Mouse (Mus musculus): ENCODE results near the gene Zfp882. TPM values are rescaled to one million over a fixed set of nuclear protein-coding genes. Genes with fewer than 3 reads are reported as not detected.
"Not testable (repeated sequence)": the region's sequence is repeated elsewhere in the genome, so short reads cannot be mapped to it uniquely, and the experiment has no call there.

Zfp882 gene
- polyA plus RNA-seq, 1 experiment from 2014 or later = 8.4 TPM

DNA sequence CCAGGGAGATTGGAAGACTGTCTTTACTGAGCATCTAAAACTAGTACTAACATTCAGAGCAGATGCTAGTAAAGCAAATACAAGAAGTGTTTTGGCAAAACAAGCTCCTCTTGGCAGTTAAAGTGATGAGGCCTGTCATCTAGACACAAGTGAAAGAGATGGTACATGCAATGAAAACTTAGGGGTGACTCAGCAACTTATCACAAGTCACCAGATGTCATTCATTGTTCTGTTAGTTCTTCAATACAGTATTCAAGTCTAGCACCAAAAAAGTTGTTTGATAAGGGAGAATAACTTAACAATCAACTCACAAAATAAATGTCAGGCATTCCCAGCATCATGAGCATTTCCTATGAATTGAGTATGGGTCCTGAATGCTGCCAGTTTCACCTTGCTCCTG lies 19.4 kb downstream of the Zfp882 start:
- Histone ChIP-seq H3K4me1 (peaks cover 6% of the 10 kb centered on the region), H3K4me3 (no peak overlapping the region), H3K36me3 (replicated peaks) (peaks cover 68% of the 10 kb centered on the region), H3K9me3 (peaks cover 7% of the 10 kb centered on the region; the same call in 1 of the 2 replicates), H3K27ac (replicated peaks) (no peak overlapping the region), H3K27me3 (replicated peaks; ENCODE audit: low read depth, poor library complexity, severe bottlenecking) (no peaks in the 10 kb centered on the region)
- DNase-seq (ENCODE audit: low spot score) = no peak

DNA sequence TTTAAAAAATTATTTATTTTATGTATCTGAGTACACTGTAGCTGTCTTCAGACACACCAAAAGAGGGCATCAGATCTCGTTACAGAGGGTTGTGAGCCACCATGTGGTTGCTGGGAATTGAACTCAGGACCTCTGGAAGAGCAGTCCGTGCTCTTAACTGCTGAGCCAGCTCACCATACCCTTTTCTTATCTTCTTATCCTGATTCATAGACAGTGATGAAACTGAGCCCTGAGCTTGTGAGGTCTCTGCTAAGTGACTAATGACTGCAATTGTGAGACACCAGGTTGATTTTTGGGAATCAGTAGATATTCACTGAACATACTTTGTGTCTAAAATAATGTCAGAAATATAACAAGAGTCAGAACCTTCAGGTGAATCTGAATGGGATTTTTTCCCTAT lies 29.6 kb downstream of the Zfp882 start:
- H3K27ac ChIP-seq (replicated peaks); H3K4me3 ChIP-seq; H3K27me3 ChIP-seq (replicated peaks; ENCODE audit: low read depth, poor library complexity, severe bottlenecking); H3K4me1 ChIP-seq; DNase-seq (ENCODE audit: low spot score): not testable (repeated sequence)
- H3K36me3 ChIP-seq (replicated peaks) = peaks cover 17% of the 10 kb centered on the region
- WGBS = 86% methylated on average over 2 of the region's 2 CpGs
- H3K9me3 ChIP-seq = peaks cover 16% of the 10 kb centered on the region; the same call in 1 of the 2 replicates

DNA sequence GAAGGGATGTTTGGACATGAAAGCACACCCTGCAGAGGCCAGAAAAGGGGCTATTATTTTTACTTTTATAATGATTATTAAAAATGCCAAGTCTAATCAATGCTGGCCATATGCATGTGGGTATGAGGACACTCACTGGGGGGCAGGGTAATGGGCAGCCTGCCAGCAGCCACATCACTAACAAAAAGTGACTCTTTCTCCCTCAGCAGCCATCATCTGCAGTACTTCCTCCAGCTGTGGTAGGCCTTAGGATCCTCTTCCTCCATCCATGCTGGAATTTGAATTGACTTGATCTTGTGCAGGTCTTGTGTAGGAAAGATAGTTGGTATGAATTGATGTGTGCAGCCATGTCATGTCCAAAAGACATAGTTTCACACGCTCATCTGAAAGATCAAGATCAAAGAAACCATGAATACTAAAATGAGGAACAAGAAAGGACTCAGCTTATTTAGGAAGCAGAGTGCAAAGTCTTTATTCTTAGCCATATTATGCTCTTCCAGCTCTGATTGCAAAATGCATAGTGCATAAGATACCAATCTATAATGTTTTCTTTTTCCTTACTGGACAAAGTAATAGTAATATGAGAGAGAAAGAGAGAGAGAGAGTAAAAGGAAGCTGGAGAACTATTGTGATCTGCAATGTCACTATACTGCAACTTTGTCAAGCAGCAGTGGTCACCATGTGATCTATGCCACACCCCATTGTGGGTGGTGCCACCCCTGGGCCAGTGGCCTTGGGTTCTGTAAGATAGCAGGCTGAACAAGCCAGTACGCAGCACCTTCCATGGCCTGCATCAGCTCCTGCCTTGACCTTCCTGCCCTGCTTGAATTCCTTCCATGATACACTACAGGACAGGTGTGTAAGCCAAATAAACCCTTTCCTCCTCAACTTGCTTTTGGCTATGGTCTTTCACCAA lies 32.1 kb downstream of the Zfp882 start:
- no peak for DNase-seq (ENCODE audit: low spot score)
- 71% methylated on average over 2 of the region's 2 CpGs for WGBS

GRCm38 (mm10) chr8:71941776-71942175 lies 33.4 kb downstream of the Zfp882 start:
- Histone ChIP-seq H3K9me3 (no peaks in the 10 kb centered on the region), H3K4me3 (no peak overlapping the region), H3K27ac (replicated peaks) (no peak overlapping the region), H3K36me3 (replicated peaks) (no peaks in the 10 kb centered on the region), H3K4me1 (no peaks in the 10 kb centered on the region), H3K27me3 (replicated peaks; ENCODE audit: low read depth, poor library complexity, severe bottlenecking) (no peaks in the 10 kb centered on the region)
- DNase-seq (ENCODE audit: low spot score) = no peak
- WGBS = 87% methylated on average over 1 of the region's 1 CpGs

More for the DNA sequence above, 32.1 kb downstream of the Zfp882 start:
- no peaks in the 10 kb centered on the region for H3K4me1 ChIP-seq
- no peak overlapping the region for H3K27ac ChIP-seq (replicated peaks)
- H3K4me3 ChIP-seq = no peak overlapping the region
- H3K27me3 ChIP-seq (replicated peaks; ENCODE audit: low read depth, poor library complexity, severe bottlenecking) = no peaks in the 10 kb centered on the region
- no peaks in the 10 kb centered on the region for H3K36me3 ChIP-seq (replicated peaks)
- peaks cover 2% of the 10 kb centered on the region; the same call in 1 of the 2 replicates for H3K9me3 ChIP-seq

- H3K27ac ChIP-seq (replicated peaks) = no peak overlapping the region
- 91% methylated on average over 5 of the region's 5 CpGs for WGBS
- peaks cover 9% of the 10 kb centered on the region for H3K36me3 ChIP-seq (replicated peaks)
- peaks cover 5% of the 10 kb centered on the region; the same call in 1 of the 2 replicates for H3K9me3 ChIP-seq
- no peaks in the 10 kb centered on the region for H3K27me3 ChIP-seq (replicated peaks; ENCODE audit: low read depth, poor library complexity, severe bottlenecking)
- H3K4me3 ChIP-seq = no peak overlapping the region
- H3K4me1 ChIP-seq = peaks cover 16% of the 10 kb centered on the region
- DNase-seq (ENCODE audit: low spot score) = no peak
These were observed 40.2 kb downstream of the Zfp882 start for GRCm38 (mm10) chr8:71948624-71949023.

- Histone ChIP-seq H3K4me3 (peak within 1 kb of the TSS; percentile 85), H3K27me3 (replicated peaks; ENCODE audit: low read depth, poor library complexity, severe bottlenecking) (no peaks in the 10 kb centered on the region), H3K9me3 (peaks cover 24% of the 10 kb centered on the region), H3K4me1 (peaks cover 16% of the 10 kb centered on the region), H3K36me3 (replicated peaks) (peaks cover 30% of the 10 kb centered on the region), H3K27ac (replicated peaks) (peak within 1 kb of the TSS; percentile 90)
- peak; percentile 95 for DNase-seq (ENCODE audit: low spot score)
- WGBS = 4% methylated on average over 34 of the region's 34 CpGs
These were observed 42.2 kb downstream of the Zfp882 start, which contains the start of gene Zfp961 for GRCm38 (mm10) chr8:71950482-71951221. TSS of gene Zfp961 (plus strand) at chr8:71951038.

DNA sequence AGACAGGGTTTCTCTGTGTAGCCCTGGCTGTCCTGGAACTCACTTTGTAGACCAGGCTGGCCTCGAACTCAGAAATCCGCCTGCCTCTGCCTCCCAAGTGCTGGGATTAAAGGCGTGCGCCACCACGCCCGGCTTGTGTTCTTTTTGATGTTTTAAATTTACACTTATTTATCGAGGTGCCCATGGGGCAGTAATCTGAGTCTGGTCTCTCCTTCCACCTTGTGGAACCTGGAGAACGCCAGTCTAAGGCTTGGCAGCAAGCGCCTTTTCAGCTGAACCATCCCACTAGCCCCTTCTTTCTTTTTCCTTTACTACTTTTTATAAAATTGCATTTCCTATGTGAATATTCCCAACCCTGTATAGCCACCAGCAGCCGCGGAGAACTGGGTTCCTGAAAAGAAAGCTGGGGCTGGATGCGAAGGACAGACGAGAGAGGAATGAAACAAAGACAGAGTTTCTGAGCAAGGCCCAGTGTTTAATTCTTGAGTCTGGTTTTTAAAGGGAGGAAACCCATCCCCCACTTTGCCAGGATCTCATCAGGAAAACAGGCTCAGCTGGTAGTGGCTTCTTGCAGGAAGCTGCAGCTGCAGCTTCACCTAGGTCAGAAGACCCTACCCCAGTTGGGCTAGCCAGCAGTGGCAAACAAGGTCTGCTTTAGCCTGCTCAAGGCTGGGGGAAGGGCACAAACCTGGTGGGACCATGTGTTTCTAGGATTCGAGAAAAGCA lies 43.2 kb downstream of the Zfp882 start:
- DNase-seq (ENCODE audit: low spot score) = peak; percentile 31
- Histone ChIP-seq H3K27me3 (replicated peaks; ENCODE audit: low read depth, poor library complexity, severe bottlenecking) (no peaks in the 10 kb centered on the region), H3K36me3 (replicated peaks) (peaks cover 34% of the 10 kb centered on the region), H3K9me3 (peaks cover 28% of the 10 kb centered on the region), H3K4me3 (peak overlapping the region; percentile 85), H3K27ac (replicated peaks) (peak overlapping the region; percentile 90), H3K4me1 (peaks cover 16% of the 10 kb centered on the region)
- 42% methylated on average over 14 of the region's 14 CpGs for WGBS

DNA sequence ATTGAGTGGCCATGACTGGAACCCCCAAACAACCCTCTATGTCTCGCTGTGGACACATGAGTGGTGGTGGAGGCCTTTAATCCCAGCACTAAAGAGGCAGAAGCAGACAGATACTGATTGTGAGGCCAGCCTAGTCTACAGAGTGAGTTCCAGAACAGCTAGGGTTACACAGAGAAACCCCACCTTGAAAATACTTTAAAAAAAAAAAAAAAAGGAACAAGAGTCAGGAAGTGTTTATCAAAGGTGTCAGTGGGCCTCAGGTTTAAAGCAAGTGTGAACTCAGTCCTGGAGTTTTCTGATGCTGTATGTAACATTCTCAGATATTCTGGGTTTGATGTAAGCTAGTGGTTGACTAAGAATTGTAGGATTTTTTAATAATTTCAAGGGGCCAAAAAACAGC lies 44.1 kb downstream of the Zfp882 start:
- DNase-seq (ENCODE audit: low spot score) = no peak
- Histone ChIP-seq H3K27ac (replicated peaks) (no peak overlapping the region), H3K36me3 (replicated peaks) (peaks cover 34% of the 10 kb centered on the region), H3K4me1 (peaks cover 16% of the 10 kb centered on the region), H3K4me3 (peak overlapping the region; percentile 85; the same call in 1 of the 2 replicates), H3K9me3 (peaks cover 28% of the 10 kb centered on the region), H3K27me3 (replicated peaks; ENCODE audit: low read depth, poor library complexity, severe bottlenecking) (no peaks in the 10 kb centered on the region)
- 93% methylated on average over 1 of the region's 1 CpGs for WGBS

DNA sequence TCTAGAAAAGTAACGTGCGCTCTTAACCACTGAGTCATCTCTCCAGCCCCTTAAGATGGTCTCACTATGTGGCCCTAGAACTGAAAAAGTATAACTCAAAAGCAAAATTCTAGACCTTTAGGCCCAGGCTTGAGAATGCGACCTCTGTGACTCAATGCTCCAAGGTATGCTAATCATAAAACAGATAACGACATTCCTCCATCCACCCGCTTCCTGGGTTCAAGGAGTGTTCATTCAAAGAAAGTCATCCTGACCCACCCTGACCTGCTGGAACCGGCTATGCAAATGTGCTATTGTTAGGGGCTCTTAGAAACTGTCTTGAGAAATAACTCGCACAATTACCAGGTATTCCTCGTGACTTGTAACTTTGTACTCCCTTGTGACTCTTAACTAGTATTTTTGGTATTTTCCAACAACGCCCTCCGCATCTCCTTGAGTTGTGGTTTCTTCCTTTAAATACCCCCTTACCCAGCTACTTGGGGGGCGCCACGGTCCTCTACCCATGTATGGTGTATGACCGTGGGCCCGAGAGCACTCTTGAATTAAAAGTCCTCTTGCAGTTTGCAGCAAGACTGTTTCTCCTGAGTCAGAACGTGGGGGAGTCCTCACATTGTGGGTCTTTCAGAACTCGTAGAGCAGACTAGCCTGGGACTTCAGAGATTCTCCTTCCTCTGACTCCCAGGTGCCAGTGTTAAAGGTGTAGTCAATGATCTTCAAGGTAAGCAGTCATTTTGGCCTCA lies 44.7 kb downstream of the Zfp882 start:
- H3K9me3 ChIP-seq = peaks cover 32% of the 10 kb centered on the region
- peaks cover 16% of the 10 kb centered on the region for H3K4me1 ChIP-seq
- not testable (repeated sequence) for H3K27me3 ChIP-seq (replicated peaks; ENCODE audit: low read depth, poor library complexity, severe bottlenecking); H3K4me3 ChIP-seq; DNase-seq (ENCODE audit: low spot score); H3K27ac ChIP-seq (replicated peaks)
- WGBS = 95% methylated on average over 16 of the region's 16 CpGs
- peaks cover 37% of the 10 kb centered on the region for H3K36me3 ChIP-seq (replicated peaks)

GRCm38 (mm10) chr8:71954666-71955065 lies 46.3 kb downstream of the Zfp882 start:
- H3K36me3 ChIP-seq (replicated peaks) = peaks cover 47% of the 10 kb centered on the region
- H3K27ac ChIP-seq (replicated peaks) = no peak overlapping the region
- 97% methylated on average over 9 of the region's 9 CpGs for WGBS
- H3K27me3 ChIP-seq (replicated peaks; ENCODE audit: low read depth, poor library complexity, severe bottlenecking) = no peaks in the 10 kb centered on the region
- no peak overlapping the region for H3K4me3 ChIP-seq
- peaks cover 38% of the 10 kb centered on the region for H3K9me3 ChIP-seq
- no peak for DNase-seq (ENCODE audit: low spot score)
- H3K4me1 ChIP-seq = peaks cover 16% of the 10 kb centered on the region

DNA sequence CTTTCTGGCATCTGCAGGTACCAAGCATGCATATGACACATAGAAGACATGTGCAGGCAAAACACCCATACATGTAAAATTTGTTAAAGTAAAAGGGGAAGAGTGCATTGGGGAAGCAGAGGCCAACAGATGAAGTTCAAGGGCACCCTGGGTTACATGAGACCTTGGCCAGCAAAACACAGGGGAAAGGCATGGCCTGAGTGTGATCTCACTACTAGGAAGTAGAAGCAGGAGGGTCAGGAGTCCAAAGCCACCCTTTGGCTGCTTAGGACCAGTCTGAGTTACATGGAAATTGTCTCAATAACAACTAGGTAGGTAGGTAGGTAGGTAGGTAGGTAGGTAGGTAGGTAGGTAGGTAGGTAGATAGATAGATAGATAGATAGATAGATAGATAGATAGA lies 52.1 kb downstream of the Zfp882 start:
- Histone ChIP-seq H3K9me3 (peaks cover 22% of the 10 kb centered on the region; the same call in 1 of the 2 replicates), H3K27ac (replicated peaks) (no peak overlapping the region), H3K27me3 (replicated peaks; ENCODE audit: low read depth, poor library complexity, severe bottlenecking) (no peaks in the 10 kb centered on the region), H3K4me3 (no peak overlapping the region), H3K36me3 (replicated peaks) (peaks cover 64% of the 10 kb centered on the region), H3K4me1 (no peaks in the 10 kb centered on the region)
- no peak for DNase-seq (ENCODE audit: low spot score)
